Mouse (Mus musculus): ENCODE results near the gene Tenm3. TPM values are rescaled to one million over a fixed set of nuclear protein-coding genes. Genes with fewer than 3 reads are reported as not detected.

Gene Tenm3
- polyA plus RNA-seq, 1 experiment from 2014 or later, result 16.4 TPM

- Histone ChIP-seq H3K36me3 (no peaks in the 10 kb centered on the region), H3K9ac (no peak overlapping the region), H3K4me1 (replicated peaks) (no peaks in the 10 kb centered on the region; the same call in 1 of the 2 replicates), H3K4me2 (replicated peaks) (no peak overlapping the region), H3K9me3 (no peaks in the 10 kb centered on the region), H3K27me3 (replicated peaks) (no peaks in the 10 kb centered on the region), H3K4me3 (replicated peaks) (no peak overlapping the region), H3K27ac (no peak overlapping the region)
- WGBS, result 68% methylated on average over 2 of the region's 2 CpGs
- no peak for ATAC-seq
Measured at GRCm38 (mm10) chr8:48673476-48673875, 170.3 kb downstream of the Tenm3 start.

GRCm38 (mm10) chr8:48672471-48672870 lies 171.3 kb downstream of the Tenm3 start:
- Histone ChIP-seq H3K9me3 (no peaks in the 10 kb centered on the region), H3K4me3 (replicated peaks) (no peak overlapping the region), H3K27me3 (replicated peaks) (no peaks in the 10 kb centered on the region), H3K36me3 (no peaks in the 10 kb centered on the region), H3K27ac (no peak overlapping the region), H3K4me1 (replicated peaks) (no peaks in the 10 kb centered on the region; the same call in 1 of the 2 replicates), H3K4me2 (replicated peaks) (no peak overlapping the region), H3K9ac (no peak overlapping the region)
- ATAC-seq, result no peak
- WGBS, result 94% methylated on average over 11 of the region's 11 CpGs

- no peak for ATAC-seq
- Histone ChIP-seq H3K4me3 (replicated peaks) (no peak overlapping the region), H3K27ac (no peak overlapping the region), H3K9me3 (no peaks in the 10 kb centered on the region), H3K4me2 (replicated peaks) (no peak overlapping the region), H3K27me3 (replicated peaks) (no peaks in the 10 kb centered on the region), H3K9ac (no peak overlapping the region), H3K36me3 (no peaks in the 10 kb centered on the region), H3K4me1 (replicated peaks) (no peaks in the 10 kb centered on the region; the same call in 1 of the 2 replicates)
- WGBS, result 67% methylated on average over 4 of the region's 4 CpGs
Measured at GRCm38 (mm10) chr8:48671318-48671717, 172.4 kb downstream of the Tenm3 start.

- Histone ChIP-seq H3K4me3 (replicated peaks) (no peak overlapping the region), H3K27ac (no peak overlapping the region), H3K4me1 (replicated peaks) (no peaks in the 10 kb centered on the region; the same call in 1 of the 2 replicates), H3K9me3 (no peaks in the 10 kb centered on the region), H3K9ac (no peak overlapping the region), H3K27me3 (replicated peaks) (no peaks in the 10 kb centered on the region), H3K4me2 (replicated peaks) (no peak overlapping the region), H3K36me3 (no peaks in the 10 kb centered on the region)
- WGBS, result 28% methylated on average over 3 of the region's 3 CpGs
- ATAC-seq, result no peak
Measured at GRCm38 (mm10) chr8:48670895-48671294, 172.9 kb downstream of the Tenm3 start.

GRCm38 (mm10) chr8:48670387-48670786 lies 173.4 kb downstream of the Tenm3 start:
- Histone ChIP-seq H3K4me1 (replicated peaks) (no peaks in the 10 kb centered on the region; the same call in 1 of the 2 replicates), H3K4me3 (replicated peaks) (no peak overlapping the region), H3K27me3 (replicated peaks) (no peaks in the 10 kb centered on the region), H3K36me3 (no peaks in the 10 kb centered on the region), H3K9me3 (no peaks in the 10 kb centered on the region), H3K9ac (no peak overlapping the region), H3K4me2 (replicated peaks) (no peak overlapping the region), H3K27ac (no peak overlapping the region)
- whole genome bisulfite sequencing, result 63% methylated on average over 1 of the region's 1 CpGs
- no peak for ATAC-seq

- no peaks in the 10 kb centered on the region for H3K9me3 ChIP-seq
- H3K4me2 ChIP-seq (replicated peaks), result no peak overlapping the region
- no peaks in the 10 kb centered on the region for H3K36me3 ChIP-seq
- H3K4me1 ChIP-seq (replicated peaks), result no peaks in the 10 kb centered on the region
- 92% methylated on average over 3 of the region's 3 CpGs for whole genome bisulfite sequencing
- no peak overlapping the region for H3K27ac ChIP-seq
- ATAC-seq, result no peak
- H3K27me3 ChIP-seq (replicated peaks), result no peaks in the 10 kb centered on the region
- no peak overlapping the region for H3K4me3 ChIP-seq (replicated peaks)
- no peak overlapping the region for H3K9ac ChIP-seq
Measured at GRCm38 (mm10) chr8:48665193-48665592, 178.6 kb downstream of the Tenm3 start.

GRCm38 (mm10) chr8:48659226-48659625 lies 184.5 kb downstream of the Tenm3 start:
- Histone ChIP-seq H3K4me1 (replicated peaks) (no peaks in the 10 kb centered on the region), H3K27me3 (replicated peaks) (no peaks in the 10 kb centered on the region), H3K9me3 (no peaks in the 10 kb centered on the region), H3K9ac (no peak overlapping the region), H3K4me3 (replicated peaks) (no peak overlapping the region), H3K4me2 (replicated peaks) (no peak overlapping the region), H3K27ac (no peak overlapping the region), H3K36me3 (no peaks in the 10 kb centered on the region)
- no peak for ATAC-seq
- WGBS, result 95% methylated on average over 1 of the region's 1 CpGs

GRCm38 (mm10) chr8:48655381-48656043 lies 188.2 kb downstream of the Tenm3 start:
- Histone ChIP-seq H3K4me2 (replicated peaks) (no peak overlapping the region), H3K27ac (no peak overlapping the region), H3K9ac (no peak overlapping the region), H3K4me1 (replicated peaks) (no peaks in the 10 kb centered on the region), H3K36me3 (no peaks in the 10 kb centered on the region), H3K27me3 (replicated peaks) (no peaks in the 10 kb centered on the region), H3K4me3 (replicated peaks) (no peak overlapping the region), H3K9me3 (no peaks in the 10 kb centered on the region)
- ATAC-seq, result no peak
- 52% methylated on average over 15 of the region's 15 CpGs for WGBS

GRCm38 (mm10) chr8:48649845-48650244 lies 193.9 kb downstream of the Tenm3 start:
- Histone ChIP-seq H3K9ac (no peak overlapping the region), H3K36me3 (no peaks in the 10 kb centered on the region), H3K4me1 (replicated peaks) (0 out of 2 replicates have a peak, but pooled peaks cover 5% of the 10 kb centered on the region), H3K4me3 (replicated peaks) (no peak overlapping the region), H3K27ac (no peak overlapping the region), H3K4me2 (replicated peaks) (no peak overlapping the region), H3K27me3 (replicated peaks) (no peaks in the 10 kb centered on the region), H3K9me3 (no peaks in the 10 kb centered on the region)
- ATAC-seq, result peak; percentile 62; the same call in 1 of the 2 replicates
- WGBS, result 74% methylated on average over 7 of the region's 7 CpGs

GRCm38 (mm10) chr8:48649415-48649814 lies 194.3 kb downstream of the Tenm3 start:
- Histone ChIP-seq H3K27ac (no peak overlapping the region), H3K4me2 (replicated peaks) (no peak overlapping the region), H3K4me3 (replicated peaks) (no peak overlapping the region), H3K36me3 (no peaks in the 10 kb centered on the region), H3K27me3 (replicated peaks) (no peaks in the 10 kb centered on the region), H3K9ac (no peak overlapping the region), H3K4me1 (replicated peaks) (0 out of 2 replicates have a peak, but pooled peaks cover 5% of the 10 kb centered on the region), H3K9me3 (no peaks in the 10 kb centered on the region)
- 70% methylated on average over 7 of the region's 7 CpGs for WGBS
- ATAC-seq, result no peak; the same call in 1 of the 2 replicates

- no peak for ATAC-seq
- Histone ChIP-seq H3K4me2 (replicated peaks) (0 out of 2 replicates have a peak overlapping the region, but pooled peaks have one; percentile 12), H3K4me3 (replicated peaks) (no peak overlapping the region), H3K27ac (no peak overlapping the region), H3K9me3 (no peaks in the 10 kb centered on the region), H3K4me1 (replicated peaks) (0 out of 2 replicates have a peak, but pooled peaks cover 5% of the 10 kb centered on the region), H3K27me3 (replicated peaks) (no peaks in the 10 kb centered on the region), H3K36me3 (no peaks in the 10 kb centered on the region), H3K9ac (no peak overlapping the region)
- WGBS, result 69% methylated on average over 18 of the region's 18 CpGs
Measured at GRCm38 (mm10) chr8:48646110-48646509, 197.6 kb downstream of the Tenm3 start.

GRCm38 (mm10) chr8:48638129-48638528 lies 205.6 kb downstream of the Tenm3 start:
- Histone ChIP-seq H3K36me3 (no peaks in the 10 kb centered on the region), H3K4me2 (replicated peaks) (no peak overlapping the region), H3K4me3 (replicated peaks) (no peak overlapping the region), H3K27me3 (replicated peaks) (no peaks in the 10 kb centered on the region), H3K27ac (no peak overlapping the region), H3K4me1 (replicated peaks) (0 out of 2 replicates have a peak, but pooled peaks cover 8% of the 10 kb centered on the region), H3K9ac (no peak overlapping the region), H3K9me3 (no peaks in the 10 kb centered on the region)
- no peak for ATAC-seq
- WGBS, result 77% methylated on average over 4 of the region's 4 CpGs

- Histone ChIP-seq H3K9me3 (no peaks in the 10 kb centered on the region), H3K9ac (no peak overlapping the region), H3K36me3 (no peaks in the 10 kb centered on the region), H3K27me3 (replicated peaks) (no peaks in the 10 kb centered on the region), H3K4me2 (replicated peaks) (no peak overlapping the region), H3K4me3 (replicated peaks) (no peak overlapping the region), H3K27ac (no peak overlapping the region), H3K4me1 (replicated peaks) (0 out of 2 replicates have a peak, but pooled peaks cover 8% of the 10 kb centered on the region)
- ATAC-seq, result peak; percentile 69
- WGBS, result 65% methylated on average over 5 of the region's 5 CpGs
Measured at GRCm38 (mm10) chr8:48636979-48637378, 206.8 kb downstream of the Tenm3 start.

Measured in intestine, embryonic 15.5 days (tissue).